Mouse (Mus musculus): ENCODE results near the gene Grifin.

Grifin gene

DNA sequence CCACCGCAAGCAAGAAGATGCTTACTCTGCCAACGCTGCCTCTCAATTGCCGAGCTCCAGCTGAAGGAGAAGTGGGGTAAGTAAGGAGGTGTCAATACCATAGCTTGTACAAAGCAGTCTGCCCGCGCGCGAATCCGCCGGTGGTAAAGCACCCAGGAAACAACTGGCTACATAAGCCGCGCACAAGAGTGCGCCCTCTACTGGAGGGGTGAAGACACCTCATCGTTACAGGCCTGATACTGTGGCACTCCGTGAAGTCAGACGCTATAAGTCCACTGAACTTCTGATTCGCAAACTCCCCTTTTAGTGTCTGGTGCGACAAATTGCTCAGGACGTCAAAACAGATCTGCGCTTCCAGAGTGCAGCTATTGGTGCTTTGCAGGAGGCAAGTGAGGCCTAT, 18.5 kb downstream of the Grifin start:
- DNase-seq: no peak

DNA sequence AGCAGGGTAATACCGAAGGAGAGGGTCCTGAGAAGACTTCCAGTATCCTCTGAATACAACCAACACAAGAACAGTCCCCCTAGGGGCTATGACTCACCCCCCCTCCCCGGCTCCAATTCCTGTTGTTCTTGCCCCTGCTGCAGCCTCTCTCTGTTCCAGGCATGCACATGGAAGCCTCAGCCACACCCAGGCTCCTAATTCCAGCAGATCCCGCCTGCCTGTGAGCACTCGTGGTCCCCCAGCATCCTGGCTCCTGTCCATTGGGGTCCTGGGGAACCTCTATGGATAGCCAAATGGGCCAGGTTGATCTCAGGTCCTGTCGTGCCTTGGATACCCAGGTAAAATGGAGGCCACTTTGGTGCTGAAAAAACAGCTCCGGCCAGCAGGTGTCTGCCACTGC, 19.2 kb downstream of the Grifin start:
- no peak for DNase-seq

DNA sequence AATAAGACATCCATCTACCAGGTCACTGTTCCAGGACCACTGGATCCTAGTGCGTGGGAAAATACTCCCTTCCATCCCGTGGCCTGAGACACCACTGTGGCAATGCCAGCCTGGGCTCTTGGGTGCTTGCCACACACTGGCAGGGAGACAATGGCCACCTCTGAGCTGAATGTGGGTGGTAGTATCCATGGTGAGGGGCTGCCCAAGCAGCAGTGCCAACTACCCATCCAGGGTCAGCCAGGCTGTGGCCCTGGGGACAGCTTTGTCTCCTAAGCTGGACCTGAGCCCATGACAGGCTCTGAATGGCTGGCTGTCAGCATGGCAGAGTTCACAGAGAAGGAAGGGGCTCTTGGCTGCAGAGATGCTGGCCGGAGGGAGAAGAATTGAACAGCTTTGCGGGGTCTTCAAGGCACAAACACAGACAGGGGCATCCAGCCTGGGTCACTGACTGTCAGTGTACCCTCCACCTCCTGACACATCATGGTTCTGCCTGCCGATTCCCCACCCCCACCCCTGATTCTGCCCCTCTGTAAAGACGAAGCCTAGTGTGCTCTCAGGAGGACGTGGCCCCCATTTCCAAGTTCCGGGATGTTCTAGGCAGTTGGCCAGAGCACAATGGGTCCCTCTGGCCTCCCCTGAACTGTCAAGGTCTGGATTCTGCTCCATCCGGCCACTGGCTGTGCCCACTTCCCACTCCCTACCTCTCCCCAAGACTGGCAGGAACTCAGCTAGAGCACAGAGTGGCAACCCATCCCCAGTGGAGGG, 21.9 kb downstream of the Grifin start:
- peak; percentile 48 for DNase-seq

DNA sequence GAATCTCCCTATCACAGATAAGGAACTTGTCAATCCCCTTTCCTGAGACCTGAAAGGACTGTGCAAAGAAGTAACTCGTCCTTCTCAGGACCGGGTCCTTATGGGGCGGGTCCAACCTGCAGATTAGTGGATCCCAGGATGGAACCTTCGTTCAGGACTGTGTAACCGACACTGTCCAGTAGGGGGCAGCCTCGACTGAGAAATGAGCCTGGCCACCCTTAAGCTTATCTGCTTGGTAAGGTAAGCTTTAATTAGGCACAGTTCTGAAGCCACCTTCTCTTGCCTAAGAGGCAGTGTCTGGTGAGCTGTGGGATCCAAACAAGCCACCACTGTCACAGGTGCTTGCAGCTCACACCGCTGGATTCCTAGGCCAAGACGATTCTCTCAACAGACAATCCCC, 24.8 kb downstream of the Grifin start:
- peak; percentile 72 for DNase-seq

DNA sequence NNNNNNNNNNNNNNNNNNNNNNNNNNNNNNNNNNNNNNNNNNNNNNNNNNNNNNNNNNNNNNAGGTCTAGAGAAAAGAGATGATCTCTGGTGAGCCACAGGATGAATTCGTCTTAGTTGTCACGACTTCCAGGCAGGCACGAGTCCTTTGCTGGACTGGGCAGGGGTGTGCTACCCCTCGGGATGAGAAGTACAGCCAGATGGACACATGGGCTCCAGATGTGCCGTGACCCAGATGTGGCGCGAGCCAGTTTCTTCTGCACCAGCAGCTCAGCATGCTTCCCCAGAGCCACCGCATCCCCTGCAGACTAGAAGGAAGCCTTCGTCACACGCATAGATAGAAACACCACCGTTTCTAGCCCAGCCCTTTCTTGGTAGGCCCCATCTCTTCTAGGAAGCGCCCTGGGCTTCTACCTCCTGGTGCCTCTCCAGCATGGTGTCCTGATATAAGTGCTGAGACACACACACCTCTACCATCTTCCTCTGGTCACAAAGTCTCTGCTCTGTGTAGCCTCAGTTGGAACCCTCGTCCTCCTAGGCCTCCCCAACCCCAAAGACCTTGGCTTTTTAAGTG, 26.7 kb downstream of the Grifin start:
- DNase-seq: no peak

DNA sequence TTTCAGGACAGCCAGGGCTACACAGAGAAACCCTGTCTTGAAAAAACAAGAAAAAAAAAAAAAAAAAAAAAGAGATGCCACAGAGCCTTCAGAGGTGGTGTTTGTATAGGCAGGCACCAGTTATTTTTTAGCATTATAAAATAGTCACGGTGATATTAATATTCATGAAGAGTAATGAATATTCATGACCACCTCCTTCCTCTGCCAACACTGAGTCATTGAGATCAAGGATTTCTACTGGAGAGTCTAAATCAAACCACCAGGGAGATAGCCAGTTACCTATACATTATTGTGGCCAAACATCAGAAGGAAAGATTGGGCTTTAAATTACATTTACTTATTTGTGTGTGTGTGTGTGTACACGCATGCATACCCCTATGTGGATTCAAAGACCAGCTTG, 38.1 kb downstream of the Grifin start:
- no peak for DNase-seq

DNA sequence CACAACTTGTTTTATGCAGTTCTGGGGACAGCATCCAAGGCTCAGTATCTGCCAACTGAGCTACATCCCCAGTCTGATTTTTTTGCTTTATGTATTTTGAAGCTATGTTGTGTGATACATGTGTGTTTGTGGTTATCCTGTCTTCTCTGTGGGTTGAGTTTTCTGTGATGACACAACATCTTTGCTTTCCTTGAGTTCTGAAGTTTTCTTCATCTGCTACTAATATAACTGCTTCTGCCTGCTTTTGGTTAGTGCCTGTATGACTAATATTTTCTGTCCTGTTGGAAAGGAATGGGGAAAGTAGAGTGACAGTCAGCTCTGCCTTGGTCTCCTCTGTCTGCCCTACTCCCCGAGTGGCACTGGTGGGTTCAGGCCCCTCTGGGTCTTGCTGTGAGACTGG, 43.7 kb downstream of the Grifin start:
- no peak for DNase-seq

DNA sequence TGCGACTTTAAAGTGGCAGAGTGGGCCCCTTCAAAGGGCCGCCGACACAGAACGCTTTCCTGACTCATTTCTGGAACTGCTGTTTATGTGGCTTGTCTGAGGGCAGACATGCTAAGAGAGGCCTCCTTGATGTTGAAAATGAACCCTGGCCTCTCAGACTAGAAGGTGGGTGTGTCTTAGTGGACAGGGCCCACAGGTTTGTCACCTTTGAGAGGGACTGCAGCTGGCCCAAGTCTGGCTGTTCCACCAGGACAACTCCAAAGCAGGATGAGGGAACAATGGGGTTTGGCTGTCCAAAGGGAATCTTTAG, 47.0 kb downstream of the Grifin start:
- no peak for DNase-seq

DNA sequence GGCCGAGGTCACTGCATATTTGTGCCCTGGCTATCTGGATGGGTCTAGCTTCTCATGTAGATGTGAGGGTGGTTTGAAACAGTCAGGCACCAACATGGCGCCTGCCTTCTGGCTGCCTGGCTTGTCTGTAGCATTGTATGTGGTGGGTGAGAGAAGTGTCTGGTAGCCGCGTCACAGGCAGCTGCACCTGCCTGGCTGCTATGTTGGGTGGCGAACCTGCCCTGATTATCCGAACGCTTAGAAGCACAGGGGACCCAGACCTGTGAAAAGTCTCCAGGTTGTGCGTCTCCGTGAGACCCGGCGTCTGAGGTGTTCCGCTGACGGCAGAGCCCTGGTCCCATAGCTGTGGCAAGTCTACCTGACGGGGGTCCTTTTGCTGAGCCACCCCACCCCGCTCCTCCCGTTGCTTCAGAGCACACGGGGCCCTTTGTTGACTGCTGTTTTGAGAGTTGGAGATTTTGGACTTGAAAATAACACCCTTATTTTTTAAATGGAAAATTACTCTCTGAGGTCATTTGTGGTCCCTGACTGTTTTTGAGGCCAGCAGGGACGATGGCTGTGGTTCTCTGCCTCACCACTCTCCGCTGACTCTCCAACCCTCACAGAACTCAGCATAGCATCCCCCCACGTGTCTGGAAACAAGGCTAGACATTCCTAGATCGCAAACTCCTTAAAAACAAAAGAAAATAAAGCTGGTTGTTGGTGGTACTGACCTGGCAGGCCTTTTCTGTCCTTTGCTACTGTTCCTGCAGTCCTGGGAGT, 47.5 kb downstream of the Grifin start:
- no peak for DNase-seq

DNA sequence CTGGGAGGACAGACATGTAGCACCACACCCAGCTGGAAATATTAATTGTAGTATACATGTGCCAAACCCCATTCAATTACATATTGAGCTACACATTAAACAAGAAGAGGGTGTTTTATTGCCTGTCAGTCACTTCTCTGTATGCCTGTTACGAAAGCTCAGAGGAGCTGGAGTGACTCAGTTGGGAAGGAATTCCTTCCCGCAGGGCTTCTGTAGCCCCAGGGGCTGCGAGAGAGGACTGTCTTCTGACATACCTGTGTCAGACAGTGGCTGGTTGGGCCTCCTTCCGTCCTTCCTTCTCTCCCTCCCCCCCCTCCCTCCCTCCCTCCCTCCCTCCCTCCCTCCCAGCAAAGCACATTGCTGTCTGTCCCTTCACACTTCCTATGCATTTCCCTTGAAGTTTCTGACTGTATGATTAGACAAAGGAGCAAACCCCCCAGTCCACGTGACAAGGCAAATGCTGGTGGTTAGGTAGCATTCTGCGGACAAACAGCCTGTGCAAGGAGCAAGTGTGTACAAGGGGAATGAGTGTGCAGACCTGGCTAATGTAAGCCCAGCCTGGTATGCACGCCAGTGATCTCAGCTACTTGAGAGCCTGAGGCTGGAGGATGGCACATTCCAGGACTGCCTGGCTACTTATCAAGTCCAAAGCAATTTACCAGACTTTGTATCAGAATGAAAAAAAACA, 49.9 kb downstream of the Grifin start:
- no peak for DNase-seq

DNA sequence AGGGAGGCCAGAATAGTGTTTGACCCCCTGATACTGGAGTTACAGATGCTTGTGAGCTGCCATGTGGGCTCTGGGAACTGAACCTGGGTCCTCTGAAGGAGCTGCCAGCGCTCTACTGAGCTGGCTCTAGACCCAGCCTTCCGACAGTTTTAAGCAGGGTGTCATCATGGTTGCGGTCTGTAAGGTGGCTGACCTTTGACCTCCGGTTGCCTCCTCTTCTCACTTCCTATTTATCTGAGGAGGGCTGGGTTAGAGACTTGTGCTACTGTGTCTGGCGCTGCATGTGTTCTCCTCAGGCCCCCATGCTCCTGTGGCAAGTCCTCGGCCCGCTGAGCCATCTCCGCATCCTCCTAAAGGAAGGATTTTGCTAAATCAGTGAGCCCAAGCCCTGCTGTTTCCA, 51.0 kb downstream of the Grifin start:
- no peak for DNase-seq
